Mouse (Mus musculus) CD8-positive naive resting alpha-beta T cell, adult 2 months (primary cell): ENCODE data around the gene Hoxd8.

ENCODE experiments used
- DNase-seq, 2 experiments: peaks; one replicate each; pipeline ENCODE4 v3.0.0; 2022; ENCODE audit warnings: low read depth in 2 of 2, low spot score in 2 of 2

Gene Hoxd8

DNA sequence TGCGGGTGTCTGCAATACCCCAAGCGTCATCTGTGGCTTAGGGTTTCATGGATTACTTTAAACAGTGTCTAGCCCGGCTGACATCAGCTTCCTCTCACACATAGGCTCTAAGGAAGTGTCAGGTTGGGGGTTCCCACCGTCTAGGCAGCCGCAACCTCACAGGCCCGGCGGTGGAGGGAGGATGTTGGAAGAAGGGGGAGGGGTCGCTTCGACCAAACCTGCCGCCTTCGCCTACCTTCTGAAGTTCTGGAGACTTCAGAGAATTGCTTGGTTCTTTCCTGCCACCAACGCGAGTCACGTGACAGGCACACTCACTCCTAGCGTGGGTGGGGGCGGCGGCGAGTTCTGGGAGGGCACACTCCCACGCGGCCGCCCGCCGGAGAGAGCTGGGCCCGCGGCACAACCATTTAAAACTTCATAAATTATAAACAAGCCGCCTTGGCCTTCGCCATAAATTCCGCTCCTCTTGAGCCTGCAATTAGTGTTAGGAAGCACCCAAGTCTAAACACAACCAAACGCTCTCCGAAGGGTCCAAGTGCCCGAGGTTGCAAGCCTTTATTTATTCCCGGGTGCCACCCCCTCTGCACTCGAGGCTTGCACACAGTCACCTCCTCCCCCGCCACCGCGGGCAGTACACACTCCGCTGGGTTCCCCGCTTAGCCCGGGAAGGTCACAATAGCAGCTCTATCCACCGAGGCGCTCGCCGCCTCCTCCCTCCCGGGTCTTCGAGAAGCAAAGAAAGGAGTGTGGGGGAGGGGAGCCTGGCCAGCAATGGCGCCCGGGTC is 45.1 kb downstream of the Hoxd8 start:
- DNase-seq: peak; percentile 43 to 59

DNA sequence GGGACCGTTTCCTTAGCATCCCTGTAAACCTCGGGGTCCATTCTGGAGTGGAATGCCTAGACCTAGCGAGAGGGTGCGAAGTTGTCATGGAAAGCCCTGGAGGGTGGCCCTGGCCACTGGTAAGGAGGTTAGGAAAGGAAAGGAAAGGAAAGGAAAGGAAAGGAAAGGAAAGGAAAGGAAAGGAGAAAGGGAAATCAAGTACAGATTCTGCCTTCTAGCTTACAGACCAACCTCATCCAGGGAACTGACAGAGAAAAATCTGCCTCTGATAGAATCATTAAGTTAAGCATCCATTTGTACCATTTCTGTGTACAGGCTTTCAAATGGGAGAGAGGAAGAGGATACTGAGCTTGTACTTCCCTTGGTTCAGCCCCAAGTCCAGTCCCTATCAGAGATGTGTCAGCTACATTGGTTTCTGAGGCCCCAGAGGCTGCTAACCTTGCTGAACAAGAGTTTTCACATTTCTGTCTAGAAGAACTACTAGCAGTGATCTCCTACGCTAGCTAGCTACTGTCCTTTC is 46.4 kb downstream of the Hoxd8 start:
- no peak for DNase-seq

DNA sequence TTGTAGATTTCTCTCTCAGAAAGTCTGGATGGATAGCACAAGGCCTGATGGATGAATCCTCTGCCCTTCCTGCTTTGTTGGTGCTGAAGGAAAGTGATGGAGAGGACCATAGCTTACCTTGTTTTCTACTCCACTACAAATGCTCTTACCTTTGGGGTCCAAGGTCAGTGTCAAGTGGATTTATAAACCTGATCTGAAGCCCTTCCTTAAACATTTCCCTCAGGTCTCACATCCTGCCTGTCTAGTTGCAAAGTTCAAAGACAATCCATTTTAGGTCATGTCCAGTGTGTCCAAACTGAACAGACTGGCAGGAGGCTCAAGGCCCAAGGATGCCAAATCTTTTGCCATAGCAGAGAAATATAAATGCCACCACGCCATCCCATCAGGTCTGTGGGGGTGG is 47.4 kb downstream of the Hoxd8 start:
- DNase-seq: no peak

DNA sequence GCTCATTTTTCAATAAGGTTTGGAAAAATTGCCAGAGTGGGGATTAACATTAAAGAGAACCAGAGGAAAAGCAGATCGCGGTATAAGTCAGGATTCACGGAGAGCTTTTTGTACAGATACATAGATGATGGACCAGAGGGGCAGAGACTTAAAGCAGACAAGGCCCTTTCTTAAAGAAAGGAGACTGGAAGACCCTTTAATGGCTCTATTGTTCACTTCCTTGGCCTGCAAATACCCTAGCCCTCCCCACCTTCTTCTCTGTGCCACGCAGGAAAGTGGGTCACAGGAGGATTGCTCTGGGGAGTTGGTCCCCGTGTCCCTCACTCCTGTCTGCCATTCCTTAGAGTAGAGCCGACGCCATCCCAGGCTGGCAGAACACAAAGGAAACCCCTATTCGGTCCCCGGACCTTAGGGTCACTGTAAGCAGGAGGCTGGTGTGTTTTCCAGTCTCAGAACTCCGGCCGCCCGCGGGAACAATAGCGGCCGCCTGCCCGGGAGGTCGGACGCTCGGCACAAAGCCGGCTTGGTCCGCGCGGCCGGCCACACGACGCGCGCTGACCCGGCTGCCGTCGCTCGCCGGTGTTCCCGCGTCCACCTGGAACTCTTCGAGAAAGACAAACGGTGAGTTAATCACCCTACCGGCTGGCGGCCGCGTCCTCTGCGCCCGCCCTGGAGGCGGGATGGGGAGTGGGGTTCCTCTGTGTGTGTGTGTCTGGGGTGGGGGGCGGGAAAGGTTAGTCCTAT is 48.2 kb downstream of the Hoxd8 start:
- DNase-seq: no peak

DNA sequence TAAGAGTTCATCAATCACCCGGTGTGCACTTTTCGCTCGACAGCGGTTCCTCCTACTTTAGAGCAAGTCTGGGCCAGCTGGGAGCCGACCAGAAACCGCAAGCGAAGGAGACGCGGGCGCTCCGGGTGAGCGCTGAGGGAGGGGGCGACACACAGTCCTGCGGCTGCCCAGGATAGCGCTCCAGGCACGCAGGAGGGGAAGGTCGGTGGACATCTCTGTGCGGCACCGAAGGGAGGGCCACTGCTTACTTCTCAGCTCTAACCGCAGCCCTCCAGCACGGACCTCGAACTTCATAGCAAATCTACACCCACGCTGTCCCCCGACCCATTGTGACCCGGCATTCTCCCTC is 48.7 kb downstream of the Hoxd8 start:
- no peak for DNase-seq

DNA sequence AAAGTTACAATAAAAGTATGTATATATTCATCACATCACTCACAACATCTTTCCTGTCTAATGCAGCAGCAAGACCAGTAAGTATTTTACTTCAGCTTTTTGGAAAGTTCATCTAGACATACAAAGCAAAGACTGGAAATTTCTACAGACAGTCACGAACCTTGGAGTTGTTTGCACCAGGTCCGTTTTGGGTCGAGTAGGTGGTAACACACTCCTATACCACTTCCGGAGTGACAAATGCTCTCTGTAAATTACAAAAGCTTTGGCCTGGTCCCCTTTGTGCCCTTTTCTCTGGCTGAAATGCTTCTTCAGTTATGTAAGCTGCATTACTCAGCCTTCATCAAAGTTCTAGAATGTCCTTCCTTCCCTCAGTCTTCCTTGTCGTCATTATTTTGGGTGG is 49.3 kb downstream of the Hoxd8 start:
- no peak for DNase-seq
